Mouse (Mus musculus): ENCODE results near the gene Cilp2. TPM values are rescaled to one million over a fixed set of nuclear protein-coding genes. Genes with fewer than 3 reads are reported as not detected.

The Cilp2 gene
- 0.92 and 1.4 TPM in 2 replicates for polyA plus RNA-seq (2012; rRNA removed)

DNA sequence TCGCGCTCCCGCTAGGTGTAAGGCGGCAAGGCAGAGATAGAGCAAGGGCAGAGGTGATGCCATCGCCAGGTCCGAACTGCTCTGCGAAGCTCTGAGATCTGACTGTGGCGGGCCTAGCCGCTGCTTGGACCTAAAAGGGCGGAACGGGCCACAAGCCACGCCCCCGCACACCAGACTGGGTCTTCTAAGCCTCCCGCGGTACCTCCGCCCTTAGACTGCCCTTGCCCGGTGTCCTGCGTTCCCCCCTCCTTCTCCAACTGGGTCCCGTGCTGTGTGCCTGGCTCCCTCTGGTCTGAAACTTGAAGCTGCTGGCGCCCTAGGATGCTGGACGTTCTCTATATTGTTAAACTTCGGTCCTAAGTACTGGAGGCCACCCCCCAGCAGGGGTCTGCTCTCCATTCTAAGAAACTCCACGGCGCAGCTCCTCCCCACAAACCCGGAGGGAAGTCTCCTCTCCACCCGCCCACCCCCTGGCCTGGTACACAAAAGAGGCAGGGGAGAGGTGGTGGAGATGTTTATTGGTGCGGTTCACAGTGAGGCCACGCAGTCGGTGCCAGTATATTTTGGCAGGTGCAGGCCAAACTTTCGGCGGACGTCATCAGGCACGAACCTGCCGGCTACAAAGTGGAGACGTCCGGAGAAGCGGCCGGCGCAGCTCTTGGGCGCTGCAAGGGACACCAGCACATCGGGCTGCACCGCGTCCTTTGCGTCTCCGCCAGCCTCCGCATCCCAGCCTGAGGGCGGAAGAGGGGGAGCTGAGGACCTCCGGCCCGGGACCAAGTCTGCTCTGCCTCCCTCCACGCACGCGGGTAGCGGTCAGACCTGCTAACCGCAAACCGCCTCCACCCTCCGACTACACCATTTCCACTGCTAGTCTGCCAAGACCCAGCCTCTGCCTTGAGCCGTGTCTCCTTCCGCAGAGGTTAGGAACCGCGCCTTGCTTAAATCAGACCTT is at the start of gene Cilp2:
Gene Cilp2, minus strand, starts transcription at position 399 of the 955 bp plus-strand sequence.

DNA sequence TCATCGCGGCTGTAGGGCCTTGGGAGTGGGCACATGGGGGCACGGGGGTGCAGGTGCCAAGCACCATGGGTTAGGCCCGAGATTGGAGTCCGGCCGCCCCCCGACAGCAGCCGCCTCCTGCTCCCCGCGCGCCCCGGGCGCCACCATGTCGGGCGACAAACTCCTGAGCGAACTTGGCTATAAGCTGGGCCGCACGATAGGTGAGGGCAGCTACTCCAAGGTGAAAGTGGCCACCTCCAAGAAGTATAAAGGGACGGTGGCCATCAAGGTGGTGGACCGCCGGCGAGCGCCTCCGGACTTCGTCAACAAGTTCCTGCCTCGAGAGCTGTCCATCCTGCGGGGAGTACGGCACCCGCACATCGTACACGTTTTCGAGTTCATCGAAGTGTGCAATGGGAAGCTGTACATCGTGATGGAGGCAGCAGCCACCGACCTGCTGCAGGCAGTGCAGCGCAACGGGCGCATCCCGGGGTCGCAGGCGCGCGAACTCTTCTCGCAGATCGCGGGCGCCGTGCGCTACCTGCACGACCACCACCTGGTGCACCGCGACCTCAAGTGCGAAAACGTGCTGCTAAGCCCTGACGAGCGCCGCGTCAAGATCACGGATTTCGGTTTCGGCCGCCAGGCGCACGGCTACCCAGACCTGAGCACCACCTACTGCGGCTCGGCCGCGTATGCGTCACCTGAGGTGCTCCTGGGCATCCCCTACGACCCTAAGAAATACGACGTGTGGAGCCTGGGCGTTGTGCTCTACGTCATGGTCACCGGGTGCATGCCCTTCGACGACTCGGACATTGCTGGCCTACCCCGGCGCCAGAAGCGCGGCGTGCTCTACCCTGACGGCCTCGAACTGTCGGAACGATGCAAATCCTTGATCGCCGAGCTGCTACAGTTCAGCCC is 14.9 kb upstream of the Cilp2 start, which contains the start of the genes Tssk6, Ndufa13 and Yjefn3:
Gene Tssk6, plus strand, starts transcription at position 22 of the 900 bp plus-strand sequence.
Gene Ndufa13, minus strand, starts transcription at position 396 of the 900 bp plus-strand sequence.
Gene Yjefn3, minus strand, starts transcription at position 550 of the 900 bp plus-strand sequence.

GRCm38 (mm10) chr8:69832298-69832853 is 55.1 kb downstream of the Cilp2 start, which contains the start of gene Pbx4:
Gene Pbx4, plus strand, starts transcription at chr8:69832491.

Other genes starting within 250 kb of the Cilp2 start
- gene Zfp964, start 233.2 kb downstream of the Cilp2 start, polyA plus RNA-seq (2012; rRNA removed), result 1.2 TPM in 2 replicates
- 1.3 and 1.6 TPM in 2 replicates for gene Zfp869, start 177.0 kb downstream of the Cilp2 start, polyA plus RNA-seq (2012; rRNA removed)
- 2.0 and 2.3 TPM in 2 replicates for gene Zfp963, start 137.7 kb downstream of the Cilp2 start, polyA plus RNA-seq (2012; rRNA removed)
- gene Gm20422, start 112.8 kb downstream of the Cilp2 start, polyA plus RNA-seq (2012; rRNA removed), result 1.3 TPM in 1 of 2 replicates, not detected in the other
- gene Atp13a1, start 96.5 kb downstream of the Cilp2 start, polyA plus RNA-seq (2012; rRNA removed), result 140 and 171 TPM in 2 replicates
- 8.8 and 12.2 TPM in 2 replicates for gene Zfp866, start 96.5 kb downstream of the Cilp2 start, polyA plus RNA-seq (2012; rRNA removed)
- 25.7 and 31.8 TPM in 2 replicates for gene Gmip, start 79.0 kb downstream of the Cilp2 start, polyA plus RNA-seq (2012; rRNA removed)
- 7.3 and 7.6 TPM in 2 replicates for gene Lpar2, start 65.3 kb downstream of the Cilp2 start, polyA plus RNA-seq (2012; rRNA removed)
- 3.2 and 11.6 TPM in 2 replicates for gene Pbx4, start 55.2 kb downstream of the Cilp2 start, polyA plus RNA-seq (2012; rRNA removed)
- gene Tssk6, start 14.5 kb upstream of the Cilp2 start, polyA plus RNA-seq (2012; rRNA removed), result 2.1 and 3.1 TPM in 2 replicates
- 98.7 and 144 TPM in 2 replicates for gene Ndufa13, start 14.9 kb upstream of the Cilp2 start, polyA plus RNA-seq (2012; rRNA removed)
- gene Yjefn3, start 15.0 kb upstream of the Cilp2 start, polyA plus RNA-seq (2012; rRNA removed), result 14.1 and 14.6 TPM in 2 replicates
- gene Gatad2a, start 108.7 kb upstream of the Cilp2 start, polyA plus RNA-seq (2012; rRNA removed), result 79.6 and 96.8 TPM in 2 replicates
- gene Mau2, start 155.0 kb upstream of the Cilp2 start, polyA plus RNA-seq (2012; rRNA removed), result 155 and 161 TPM in 2 replicates
- gene Sugp1, start 155.1 kb upstream of the Cilp2 start, polyA plus RNA-seq (2012; rRNA removed), result 9.9 and 11.8 TPM in 2 replicates
- gene Tm6sf2, start 185.2 kb upstream of the Cilp2 start, polyA plus RNA-seq (2012; rRNA removed), result 5.8 and 7.3 TPM in 2 replicates
- gene Hapln4, start 195.8 kb upstream of the Cilp2 start, polyA plus RNA-seq (2012; rRNA removed), result 0.15 and 0.20 TPM in 2 replicates
- gene Ncan, start 233.2 kb upstream of the Cilp2 start, polyA plus RNA-seq (2012; rRNA removed), result 0.06 and 0.09 TPM in 2 replicates
- gene Nr2c2ap, start 243.6 kb upstream of the Cilp2 start, polyA plus RNA-seq (2012; rRNA removed), result 11.8 and 14.6 TPM in 2 replicates